Mouse (Mus musculus) MEL (cell line): ENCODE measurements around the gene Tbck.

ENCODE experiments used
- MAX ChIP-seq: IDR thresholded peaks from 2 replicates; pipeline ENCODE4 v1.6.1; 2011; ENCODE audit warnings: low read length, improper control_type of control experiment
- MXI1 ChIP-seq: IDR thresholded peaks from 2 replicates; pipeline ENCODE4 v1.6.1; 2011; ENCODE audit warnings: mild to moderate bottlenecking, low read depth, low read length, improper control_type of control experiment
- POLR2A ChIP-seq, 2 experiments: IDR thresholded peaks; 2 replicates each; pipeline ENCODE4 v1.6.1; 2011 to 2012; ENCODE audit warnings: low read length in 2 of 2, mild to moderate bottlenecking in 2 of 2, control low read depth in 1 of 2, improper control_type of control experiment in 1 of 2, low read depth in 1 of 2, moderate library complexity in 1 of 2; ENCODE audit not compliant: control insufficient read depth in 1 of 2, insufficient read depth in 1 of 2, poor library complexity in 1 of 2
- TCF12 ChIP-seq: IDR thresholded peaks from 2 replicates; pipeline ENCODE4 v1.6.1; 2014; ENCODE audit warnings: low read depth, mild to moderate bottlenecking, inconsistent platforms, low read length, improper control_type of control experiment, moderate library complexity
- ZKSCAN1 ChIP-seq: IDR thresholded peaks from 2 replicates; pipeline ENCODE4 v1.6.1; 2012; ENCODE audit warnings: low read depth, mild to moderate bottlenecking, inconsistent platforms, low read length, improper control_type of control experiment, moderate library complexity

DNA sequence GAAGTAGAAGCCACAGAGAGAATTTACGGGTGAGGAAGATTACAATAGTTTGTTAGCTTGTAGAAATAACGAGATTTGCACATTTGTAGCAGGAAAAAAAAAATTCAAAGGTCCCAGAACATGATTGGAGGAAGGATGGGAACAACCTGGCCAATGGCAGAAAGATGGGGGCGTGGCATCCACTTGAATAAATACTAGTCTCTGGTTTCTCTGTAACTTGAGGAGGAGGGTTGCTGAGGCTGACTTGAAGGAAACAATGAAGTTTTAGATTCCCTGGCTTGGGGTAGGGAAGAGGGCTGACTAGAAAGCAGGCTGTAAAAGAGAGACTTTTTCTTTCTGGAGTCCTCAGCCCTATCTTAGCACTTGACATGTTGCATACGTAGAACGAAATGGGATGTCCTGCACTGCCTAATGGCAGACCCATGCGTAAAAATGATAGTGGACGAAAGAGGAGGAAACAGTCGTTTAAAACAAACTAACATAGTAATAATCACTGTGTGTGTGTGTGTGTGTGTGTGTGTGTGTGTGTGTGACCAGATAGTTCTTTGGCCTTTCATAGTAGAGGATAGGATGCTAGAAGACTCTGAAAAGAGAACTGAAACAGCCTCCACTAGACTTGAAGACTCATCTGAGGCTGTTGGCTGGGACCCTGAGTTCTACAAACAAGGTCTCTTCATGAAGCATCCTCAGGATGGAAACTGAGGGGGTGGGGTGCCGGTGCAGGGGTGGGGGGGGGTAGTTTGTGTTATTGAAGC lies 171.7 kb downstream of the Tbck start:
- TF ChIP-seq POLR2A (IDR thresholded peaks at IDR 0.05; ENCODE audit: control insufficient read depth in 1 of 2, insufficient read depth in 1 of 2, low read depth in 1 of 2, low read length in 2 of 2, poor library complexity in 1 of 2), result no peak
- no peak for TF ChIP-seq ZKSCAN1
- no peak for TF ChIP-seq MAX
- no peak for TF ChIP-seq MXI1
- no peak for TF ChIP-seq TCF12
